Mouse (Mus musculus) cerebellum, postnatal 36 days (tissue): ENCODE measurements around the gene Gm42688.

Experiments
- DNase-seq, 2 experiments: peaks; one replicate each; pipeline ENCODE4 v3.0.0; 2021 to 2022; ENCODE audit warnings: mixed read lengths in 2 of 2

The Gm42688 gene

DNA sequence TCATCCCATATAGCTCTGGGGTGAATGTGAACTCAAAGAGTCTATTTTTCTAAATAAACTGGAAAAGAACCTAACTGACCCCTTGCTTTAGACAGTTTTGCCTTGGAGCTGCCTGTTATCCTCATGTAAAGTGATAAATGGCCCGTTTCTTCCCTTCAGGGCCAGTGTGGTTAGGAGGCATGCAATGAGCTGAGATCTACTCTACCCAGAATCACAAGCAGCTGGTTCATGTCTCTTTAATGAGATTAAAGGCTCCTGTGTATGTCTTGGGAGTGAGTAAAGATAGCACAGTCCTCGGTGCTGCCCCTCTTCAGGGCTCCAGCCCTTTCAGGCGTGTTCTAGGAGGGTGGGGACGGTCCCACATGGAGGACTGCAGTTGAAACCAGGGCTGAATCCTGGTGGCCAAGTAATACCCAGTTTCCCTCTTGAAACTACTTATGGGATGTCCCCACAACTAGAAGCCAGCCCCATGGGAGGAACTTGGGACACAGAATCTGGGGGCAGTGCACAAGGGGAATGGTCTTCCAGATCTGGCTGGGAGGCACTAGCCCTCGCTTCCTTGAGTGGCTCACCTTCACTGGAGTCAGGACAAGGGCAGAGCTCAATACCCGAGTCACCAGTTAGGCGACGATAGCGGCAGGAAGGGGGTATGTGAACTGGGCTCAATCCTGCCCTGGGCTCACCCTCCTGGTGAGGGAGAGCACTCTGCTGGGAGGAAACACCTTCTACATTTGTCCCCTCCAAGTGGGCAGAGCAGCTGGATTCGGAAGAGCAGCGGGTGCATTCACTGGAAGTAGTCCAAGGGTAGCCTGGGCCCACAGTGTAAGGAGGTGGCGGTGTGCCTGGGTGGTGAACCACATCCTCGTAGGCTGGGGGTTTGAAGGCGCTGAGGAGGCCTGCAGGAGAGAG is 17.7 kb downstream of the Gm42688 start:
- no peak for DNase-seq

DNA sequence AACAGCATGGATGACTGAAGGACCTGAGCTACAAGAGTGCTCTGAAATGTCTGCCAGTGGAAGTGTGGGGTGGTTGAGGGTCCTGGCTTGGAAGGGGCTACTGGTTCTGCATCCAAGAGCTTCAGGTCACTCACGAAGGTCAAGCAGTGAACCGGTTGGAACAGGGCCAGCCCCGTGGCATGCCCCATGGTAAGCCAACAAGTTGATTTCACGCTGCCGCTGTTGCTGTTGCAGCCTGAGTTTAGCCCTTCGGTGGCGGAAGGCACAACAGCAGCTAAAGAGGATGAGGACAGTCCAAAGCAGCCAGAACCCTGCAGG is 18.3 kb downstream of the Gm42688 start:
- peak in 1 of 2 experiments; percentile 33 for DNase-seq

DNA sequence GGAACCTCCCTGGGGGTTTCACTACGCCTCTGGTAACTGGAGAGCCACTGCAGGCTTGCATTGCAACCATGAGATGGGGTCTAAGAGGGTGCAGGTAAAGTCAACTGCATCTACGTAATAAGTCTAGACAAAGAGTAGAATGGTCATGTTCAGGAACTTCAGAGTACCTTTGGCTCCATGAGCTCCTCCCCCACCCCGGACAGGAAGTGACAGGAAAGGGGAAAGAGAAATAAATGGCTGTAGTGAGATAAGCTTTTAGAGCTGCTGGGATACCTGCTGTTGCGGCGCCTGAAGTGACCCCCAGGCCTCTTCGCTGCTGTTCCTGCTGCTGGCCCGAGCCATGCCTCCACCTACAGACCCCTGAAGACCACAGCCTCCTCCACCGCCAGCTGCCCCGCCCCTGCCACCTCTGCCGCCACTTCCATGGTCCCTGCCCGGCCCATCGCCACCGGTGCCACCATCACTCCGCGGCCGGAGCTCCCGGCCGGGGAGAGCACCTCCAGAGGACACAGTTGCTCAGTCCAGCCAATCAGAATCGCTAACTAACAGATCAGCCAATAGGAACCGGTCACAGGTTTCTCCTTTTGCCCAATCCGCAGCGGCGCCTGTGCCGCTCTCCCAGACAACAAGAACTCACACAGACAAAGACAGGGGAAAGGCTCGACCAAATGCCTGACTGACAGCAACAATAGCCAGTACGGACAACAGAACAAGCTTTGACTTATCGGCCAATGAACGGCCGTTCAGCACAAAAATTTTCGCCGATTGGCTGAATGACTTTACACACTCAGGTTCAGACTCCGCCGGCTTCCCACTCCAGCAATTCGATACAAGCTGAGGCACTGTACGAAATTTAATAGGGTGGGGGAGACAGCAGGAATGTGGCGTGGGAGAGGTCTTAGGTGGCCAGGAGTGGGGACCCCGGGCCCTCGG is 19.8 kb downstream of the Gm42688 start, which contains the start of gene Wbp1:
TSS of gene Wbp1 (minus strand) at position 630 of the 933 bp plus-strand sequence.
- DNase-seq: peak; percentile 91 to 95

DNA sequence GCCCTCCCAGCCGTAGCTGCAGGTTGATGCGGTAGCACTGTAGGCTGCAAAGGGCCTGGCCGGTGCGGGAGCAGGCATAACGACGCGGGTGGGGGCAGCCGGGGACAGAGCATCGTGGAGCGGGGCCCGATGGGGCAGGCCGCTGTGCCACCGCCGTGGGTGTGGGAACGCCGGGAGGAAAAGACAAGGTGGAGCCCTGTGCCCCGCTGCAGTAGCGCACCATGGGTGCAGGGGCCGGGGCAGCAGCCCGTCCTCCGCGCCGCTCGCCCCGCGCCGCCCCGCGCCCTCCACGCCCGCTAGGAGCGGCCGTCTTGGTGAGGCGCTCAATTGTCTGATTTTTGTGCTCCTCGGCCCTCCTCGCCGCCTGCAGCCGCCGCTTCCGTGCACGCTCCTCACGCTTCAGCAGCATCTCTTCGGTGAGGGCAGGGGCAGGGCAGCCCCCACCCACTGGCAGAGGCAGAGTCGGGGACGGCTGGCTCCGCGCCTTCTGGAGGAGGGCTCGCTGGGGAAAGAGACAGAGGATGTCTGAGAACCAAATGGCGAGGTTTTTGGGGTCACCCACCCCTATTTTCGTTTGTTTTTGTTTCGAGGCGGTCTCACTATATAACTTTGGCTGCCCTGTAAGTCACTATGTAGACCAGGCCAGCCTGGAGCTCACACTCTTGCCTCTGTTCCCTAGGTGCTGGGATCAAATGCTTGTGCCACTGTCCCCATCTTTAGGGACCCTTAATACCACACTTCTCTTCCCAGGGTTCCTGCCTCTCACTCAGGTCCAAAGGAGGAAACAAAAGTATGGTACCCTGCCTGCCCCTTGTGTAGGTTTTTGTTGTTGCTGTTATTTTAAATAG is 20.7 kb downstream of the Gm42688 start:
- DNase-seq: no peak

DNA sequence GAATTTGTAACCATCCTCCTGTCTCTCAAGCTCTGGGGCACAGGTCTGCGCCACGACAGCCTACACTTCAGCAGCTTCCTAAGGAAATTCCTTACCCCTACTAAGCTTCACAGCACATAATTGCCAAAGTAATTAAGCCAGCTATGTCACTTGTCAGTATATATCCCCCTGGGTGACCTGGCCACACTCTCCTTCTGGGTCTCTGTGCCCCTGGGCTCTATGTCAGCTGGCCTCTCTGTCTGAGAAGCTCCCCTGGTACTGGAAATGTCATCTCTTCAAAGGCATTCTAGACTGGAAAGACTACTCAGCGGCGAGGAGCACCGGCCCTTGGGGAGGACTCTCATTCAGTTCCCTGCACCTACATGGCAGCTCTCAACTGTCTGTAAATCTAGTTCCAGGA is 21.5 kb downstream of the Gm42688 start:
- no peak for DNase-seq

DNA sequence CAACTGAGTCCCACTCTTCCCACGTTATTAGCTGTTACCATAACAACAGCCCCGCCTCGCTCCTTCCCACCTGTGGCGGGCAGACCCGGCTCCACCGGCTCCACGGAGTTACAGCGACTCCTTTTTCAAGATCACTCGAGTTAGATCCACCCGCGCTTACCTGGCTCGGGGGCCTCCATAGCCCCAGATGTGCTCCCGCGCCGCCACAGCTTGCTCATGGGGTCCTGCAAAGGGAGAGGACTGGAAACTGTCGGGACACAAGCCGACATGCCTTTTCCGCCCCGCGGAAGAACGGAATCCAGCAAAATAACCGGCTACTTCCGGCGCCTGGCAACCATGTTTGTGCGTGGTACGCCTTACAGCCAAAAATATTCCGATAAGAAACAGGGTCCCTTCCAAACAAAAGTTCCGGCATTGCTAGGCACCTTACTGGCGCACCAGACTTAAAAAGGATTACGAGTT is 23.5 kb downstream of the Gm42688 start:
- peak; percentile 85 to 87 for DNase-seq

DNA sequence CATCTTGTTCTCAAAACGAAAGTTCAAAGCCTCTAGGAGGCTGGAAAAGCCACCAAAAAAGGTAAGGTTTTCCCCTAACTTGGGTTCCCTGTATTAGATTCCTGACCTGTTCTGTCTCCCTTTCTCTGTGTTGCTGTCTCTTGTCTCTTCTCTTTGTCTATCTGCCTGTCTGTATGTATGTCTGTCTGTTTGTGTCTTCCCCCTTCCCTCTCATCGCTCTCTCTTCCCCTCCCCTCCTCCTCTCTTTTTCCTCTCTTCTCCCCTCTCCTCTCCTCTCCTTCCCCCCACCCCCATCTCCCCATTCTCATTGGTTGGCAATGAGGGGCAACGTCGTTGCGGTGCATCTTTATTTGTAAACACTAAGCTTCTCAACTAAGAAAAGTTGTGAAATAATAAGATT is 23.9 kb downstream of the Gm42688 start, which contains the start of gene Ino80b:
TSS of gene Ino80b (minus strand) at position 101 of the 400 bp plus-strand sequence.
- no peak for DNase-seq

DNA sequence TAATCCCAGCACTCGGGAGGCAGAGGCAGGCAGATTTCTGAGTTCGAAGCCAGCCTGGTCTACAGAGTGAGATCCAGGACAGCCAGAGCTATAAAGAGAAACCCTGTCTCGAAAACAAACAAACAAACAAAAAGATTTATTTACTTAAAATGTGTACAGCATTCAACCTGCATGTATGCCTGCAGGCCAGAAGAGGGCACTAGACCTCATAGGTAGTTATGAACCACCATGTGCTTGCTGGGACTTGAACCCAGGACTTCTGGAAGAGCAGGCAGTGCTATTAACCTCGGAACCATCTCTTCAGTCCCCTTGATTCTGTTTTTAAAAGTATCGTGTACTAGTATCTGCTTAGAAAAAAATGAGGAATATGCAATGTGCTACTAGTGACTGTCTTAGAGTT is 26.0 kb downstream of the Gm42688 start:
- no peak for DNase-seq

DNA sequence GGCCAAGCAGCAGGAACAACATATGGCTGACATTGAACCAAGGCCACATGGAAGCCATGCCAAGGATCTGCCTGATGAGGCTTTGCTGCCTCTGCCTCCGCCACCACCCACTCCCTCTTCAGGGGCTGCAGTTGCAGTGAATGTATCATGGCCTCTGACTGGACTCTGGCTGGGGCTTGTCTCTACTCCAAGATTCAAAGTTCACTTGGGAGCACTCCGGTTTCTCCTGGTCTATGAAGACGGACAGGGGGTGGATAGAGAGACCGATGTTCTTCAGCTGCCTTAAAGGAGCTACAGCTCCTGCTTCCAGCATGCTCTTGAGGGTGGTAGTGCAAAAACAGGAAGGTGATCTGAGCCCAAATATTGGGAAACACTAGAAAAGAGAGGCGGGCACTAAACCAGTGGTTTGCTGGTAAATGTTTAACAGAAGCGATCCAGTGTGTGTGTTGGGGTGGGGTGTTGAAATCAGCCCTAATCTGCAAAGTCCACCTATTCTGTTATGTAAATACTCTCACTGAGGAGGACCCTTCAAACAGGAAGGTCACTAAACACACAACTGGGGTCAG is 30.1 kb downstream of the Gm42688 start:
- DNase-seq: no peak

DNA sequence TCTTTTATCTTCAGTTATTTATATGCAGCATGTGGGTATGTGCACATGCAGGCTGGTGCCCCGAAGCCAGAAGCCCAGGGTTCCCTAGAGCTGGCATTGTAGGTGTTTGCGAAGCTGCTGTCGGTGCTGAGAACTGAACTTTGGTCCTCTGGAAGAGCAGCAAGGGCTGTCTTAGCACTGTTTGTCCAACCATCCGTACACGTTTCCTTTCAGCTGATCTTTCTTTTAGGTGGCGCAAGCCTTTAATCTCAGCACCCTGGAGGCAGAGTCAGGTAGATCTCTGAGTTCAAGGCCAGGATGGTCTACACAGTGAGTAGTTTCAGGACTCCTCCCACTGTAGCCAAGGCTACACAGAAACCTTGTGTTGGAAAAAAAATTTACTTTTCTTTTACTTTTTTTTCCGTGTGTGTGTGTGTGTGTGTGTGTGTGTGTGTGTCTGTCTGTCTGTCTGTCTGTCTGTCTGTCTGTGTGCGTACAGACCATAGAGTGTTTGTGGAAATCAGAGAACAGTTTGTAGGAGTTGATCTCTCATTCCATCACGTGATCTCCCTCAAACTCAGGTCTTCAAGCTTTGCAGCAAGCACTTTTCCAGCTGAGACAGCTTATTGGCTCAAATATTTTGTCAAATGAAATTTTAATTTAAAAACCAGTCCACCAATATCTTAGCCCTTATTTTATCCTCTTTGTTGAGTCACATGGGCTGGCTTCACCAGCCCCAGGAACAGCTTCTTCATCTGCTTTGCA is 30.9 kb downstream of the Gm42688 start:
- DNase-seq: no peak

DNA sequence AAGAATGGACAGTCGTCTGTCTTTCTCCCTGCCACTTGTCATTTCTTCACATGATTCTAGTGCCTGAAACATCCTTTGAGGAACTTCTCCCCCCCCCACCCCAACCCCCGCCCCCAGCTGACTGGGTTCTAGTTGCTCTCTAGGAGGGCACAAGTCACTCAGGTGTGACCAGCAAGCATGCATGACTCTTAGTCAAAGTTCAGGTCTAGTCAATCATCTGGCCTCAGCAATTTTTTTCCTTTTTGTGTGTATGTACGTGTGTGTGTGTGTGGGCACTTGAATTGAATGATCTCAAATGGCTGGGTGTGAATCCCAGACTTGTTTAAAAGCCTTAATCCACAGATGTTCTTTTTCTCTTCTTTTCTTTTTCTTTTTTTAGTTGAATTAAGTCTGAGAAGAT is 32.8 kb downstream of the Gm42688 start:
- no peak for DNase-seq

DNA sequence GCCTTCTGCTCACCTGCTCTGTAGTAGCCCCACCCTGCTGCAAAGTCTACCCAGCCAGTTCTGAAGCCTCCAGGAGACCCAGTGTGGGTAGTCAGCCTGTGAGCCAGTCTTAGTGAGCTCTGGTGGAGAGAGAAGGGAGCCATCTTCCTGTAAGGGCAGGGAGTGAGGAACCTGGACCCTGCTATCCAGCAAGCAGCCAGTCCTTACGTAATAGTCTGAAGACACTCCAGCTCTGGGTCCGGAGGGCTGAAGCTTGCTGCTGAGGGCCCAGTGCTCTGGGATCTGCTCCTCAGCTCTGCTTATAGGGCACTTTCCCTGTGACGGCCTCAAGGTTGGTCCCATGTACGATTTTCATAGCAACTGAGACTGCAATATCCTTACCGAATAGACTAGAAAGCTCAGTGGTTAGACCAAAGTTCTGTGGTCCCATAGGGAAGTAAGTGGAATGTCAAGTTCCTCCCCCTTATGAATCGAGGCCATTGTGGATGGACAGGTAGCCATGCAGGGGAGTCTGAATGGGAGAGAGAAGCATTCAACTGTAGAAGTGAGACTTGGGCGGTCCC is 33.6 kb downstream of the Gm42688 start, which contains the start of gene Rtkn:
TSS of gene Rtkn (plus strand) at position 513 of the 563 bp plus-strand sequence.
- DNase-seq: no peak

DNA sequence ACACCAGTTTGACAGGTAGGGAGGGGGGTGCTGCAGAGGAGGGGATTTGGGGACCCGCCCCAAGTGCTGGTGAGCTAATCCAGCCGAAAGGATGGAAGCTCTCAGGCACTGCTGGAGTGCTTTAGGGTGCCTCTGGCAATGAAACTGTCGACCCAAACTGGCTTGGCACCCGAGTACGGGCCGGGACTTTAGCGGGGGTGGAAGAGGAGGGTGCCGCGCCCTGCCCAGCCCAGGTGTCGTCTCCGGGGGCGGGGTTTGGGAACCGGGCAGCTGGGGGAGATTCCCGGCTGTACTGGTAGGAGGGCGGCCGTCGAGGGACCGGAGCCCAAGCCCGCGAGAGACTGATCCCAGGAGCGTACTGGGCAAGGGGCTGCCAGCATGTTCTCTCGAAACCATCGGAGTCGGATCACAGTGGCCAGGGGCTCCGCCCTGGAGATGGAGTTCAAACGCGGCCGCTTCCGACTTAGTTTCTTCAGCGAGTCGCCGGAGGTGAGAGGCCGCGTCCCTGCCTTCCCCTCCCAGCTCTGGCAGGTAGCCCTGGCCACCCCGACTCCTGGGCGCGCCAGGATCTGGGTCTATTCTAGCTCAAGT is 34.2 kb downstream of the Gm42688 start:
- DNase-seq: no peak

DNA sequence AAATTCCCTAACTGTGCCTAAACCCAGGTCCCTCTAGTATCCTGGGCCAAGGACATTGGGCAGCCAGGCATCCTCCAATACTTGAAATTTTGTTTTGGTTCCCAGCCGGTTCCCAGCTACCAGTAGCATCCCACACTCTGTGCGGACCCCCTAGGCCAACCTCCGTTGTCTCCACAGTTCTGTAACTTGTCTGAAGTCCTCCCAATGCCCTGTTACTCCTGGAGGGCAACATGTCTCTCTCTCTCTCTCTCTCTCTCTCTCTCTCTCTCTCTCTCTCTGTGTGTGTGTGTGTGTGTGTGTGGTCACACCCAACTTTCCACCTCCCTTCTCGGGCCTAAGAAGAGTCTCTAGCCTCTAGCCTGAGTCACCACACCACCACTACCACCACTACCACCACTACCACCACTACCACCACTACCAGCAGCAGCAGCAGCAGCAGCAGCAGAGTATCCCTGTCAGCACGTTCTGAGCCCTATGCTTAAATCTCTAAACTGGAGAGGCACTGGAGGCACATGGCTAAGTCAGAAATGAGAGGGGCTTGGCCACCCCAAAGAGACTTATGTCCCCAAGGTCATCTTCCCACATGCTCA is 35.0 kb downstream of the Gm42688 start:
- DNase-seq: no peak

DNA sequence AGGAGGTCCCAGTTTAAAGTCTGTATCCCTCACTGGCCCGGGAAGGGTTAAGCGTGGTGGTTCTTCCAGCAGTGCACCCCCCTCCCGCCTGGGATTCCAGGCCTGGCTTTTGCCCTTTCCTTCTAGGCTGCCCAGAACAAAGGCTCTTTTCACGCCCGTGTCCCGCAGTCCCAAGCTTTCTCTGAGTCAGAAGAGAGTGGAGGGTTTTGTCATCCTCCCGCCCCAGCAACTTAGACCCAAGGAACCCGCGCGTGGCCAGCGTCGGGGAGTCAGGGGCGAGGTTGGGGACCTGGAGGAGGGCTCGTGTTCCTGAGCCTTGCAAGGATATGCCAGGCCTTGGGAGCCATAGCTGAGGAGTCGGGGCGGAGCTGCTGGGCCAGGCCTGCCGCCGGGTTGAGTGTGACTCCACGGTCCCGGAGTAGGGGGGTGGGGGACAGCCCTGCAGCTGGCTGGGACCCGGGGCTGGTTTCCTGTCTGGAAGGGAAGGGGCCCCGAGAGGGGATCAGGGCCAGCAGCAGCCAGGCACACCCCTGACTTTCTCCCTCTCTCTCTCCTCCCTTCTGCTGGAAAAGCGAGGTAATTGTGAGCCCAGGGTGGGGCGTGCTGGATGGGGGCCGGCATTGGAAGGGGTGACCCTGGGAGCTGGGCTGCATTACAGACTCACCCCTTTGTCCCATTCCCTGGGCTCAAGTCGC is 35.6 kb downstream of the Gm42688 start:
- no peak for DNase-seq

DNA sequence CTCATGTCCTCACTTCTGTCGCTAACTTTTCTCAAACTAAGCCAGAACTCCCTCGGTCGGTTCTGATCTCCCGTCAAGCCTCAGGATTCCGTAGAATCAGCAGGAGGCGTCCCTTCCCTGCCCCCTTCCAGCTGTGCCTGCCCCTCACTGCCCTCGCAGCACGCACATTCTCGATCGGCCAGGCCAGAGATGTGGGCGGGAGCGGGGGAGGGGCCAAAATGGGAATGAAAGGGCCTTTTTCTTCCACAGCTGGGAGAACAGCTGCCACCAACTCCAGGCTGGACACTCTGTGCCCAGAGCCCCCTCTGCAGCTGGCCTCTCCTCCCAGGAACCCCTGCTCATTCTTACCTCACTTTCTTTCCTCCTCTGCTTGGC is 36.1 kb downstream of the Gm42688 start:
- peak in 1 of 2 experiments; percentile 41 for DNase-seq

DNA sequence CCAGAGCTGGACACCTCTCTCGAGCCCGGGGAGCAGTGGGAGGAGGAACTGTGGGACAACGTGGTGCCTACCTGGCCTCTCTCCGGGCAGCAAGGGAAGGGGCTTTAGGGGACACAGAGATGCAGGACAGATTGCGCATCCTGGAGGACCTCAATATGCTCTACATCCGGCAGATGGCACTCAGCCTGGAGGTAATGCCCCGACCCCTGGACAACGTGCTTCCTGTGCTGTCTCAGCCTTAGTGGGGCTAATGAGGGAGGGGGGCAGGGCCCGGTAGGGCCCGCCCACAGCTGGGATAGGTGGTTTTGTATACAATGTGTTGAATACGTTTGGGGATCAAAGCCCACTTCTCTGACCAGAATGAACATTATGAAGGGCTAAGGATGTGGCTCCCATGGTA is 36.6 kb downstream of the Gm42688 start:
- DNase-seq: no peak

DNA sequence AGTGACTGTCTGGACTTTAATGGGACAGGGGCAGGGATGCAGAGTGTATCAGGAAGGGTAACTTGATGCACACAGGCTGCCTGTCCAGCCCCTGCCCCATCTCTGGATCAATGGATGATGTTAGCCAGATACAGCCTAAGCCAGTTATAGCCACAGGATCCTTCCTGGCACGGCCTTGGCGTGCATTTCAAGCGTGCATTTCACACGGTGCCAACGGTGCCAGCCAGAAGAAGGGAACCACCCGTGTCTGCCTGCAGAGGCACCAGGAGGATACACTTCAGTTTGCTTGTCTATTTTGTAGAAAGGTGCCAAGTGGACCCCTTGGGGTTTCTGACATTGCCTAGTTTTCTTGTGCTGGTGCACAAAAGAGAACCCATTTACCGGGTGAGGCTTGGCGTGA is 38.6 kb downstream of the Gm42688 start:
- DNase-seq: no peak

DNA sequence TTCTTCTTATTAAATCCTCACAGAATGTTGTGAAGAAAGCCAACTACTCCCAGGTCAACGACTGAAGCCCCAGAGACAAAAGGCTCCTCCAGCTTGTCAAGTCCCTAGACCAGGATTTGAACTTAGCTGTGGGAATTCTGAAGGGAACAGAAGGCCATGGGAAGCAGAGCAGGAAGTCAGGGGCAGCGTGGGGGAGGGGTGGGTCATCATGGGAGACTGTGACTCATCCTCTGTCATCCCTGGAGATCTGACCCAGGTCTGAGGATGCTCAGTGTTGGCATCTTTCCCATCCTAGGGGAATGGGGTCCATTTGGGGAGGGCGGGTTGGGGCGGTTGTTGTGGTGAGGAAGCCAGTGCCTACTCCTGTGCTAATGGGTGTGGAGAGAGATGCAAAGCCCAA is 40.2 kb downstream of the Gm42688 start:
- no peak for DNase-seq
